Mouse (Mus musculus): Measurements from ENCODE around the gene Ppcdc.
"Not testable (repeated sequence)": the region's sequence is repeated elsewhere in the genome, so short reads cannot be mapped to it uniquely, and the experiment has no call there.

Ppcdc gene

DNA sequence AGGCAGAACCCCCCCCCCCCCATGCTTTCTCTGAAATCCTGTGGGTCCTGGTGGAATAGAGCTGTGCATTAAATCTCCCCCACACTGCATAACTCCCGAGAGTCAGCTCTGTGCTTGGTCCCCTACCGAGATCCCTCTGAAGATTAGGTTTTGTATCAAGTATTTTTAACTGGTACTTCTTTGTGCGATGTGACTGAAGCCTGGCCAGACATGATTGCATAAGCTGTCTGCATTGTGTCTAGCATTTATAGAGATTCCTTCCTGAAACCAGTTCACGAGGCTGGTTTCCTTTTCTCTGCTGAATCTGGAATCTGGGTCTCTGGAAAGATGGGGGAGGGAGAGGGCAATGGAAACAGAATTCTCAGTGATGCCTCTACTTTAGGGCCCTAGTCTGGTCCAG is 11.5 kb downstream of the Ppcdc start:
- DNase-seq (ENCODE audit: low spot score): peak; percentile 53

DNA sequence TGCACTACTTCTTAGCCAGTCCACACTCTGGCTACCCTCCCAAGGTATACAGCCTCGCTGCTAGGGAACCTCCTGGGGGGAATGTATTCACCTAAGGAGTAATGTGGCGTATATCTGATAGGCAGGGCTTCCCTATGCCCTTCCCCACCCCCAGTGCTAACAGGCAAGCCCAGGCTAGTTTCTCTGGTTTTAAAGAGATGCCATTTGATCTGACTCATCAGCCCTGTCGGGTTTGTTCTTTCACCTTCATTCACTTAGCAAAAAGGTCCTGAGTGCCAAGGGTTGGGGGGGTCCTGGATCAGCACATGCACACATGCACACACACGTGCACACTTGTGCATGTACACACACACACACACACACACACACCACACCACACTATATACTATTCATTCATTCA is 12.0 kb downstream of the Ppcdc start:
- no peak for DNase-seq (ENCODE audit: low spot score)

DNA sequence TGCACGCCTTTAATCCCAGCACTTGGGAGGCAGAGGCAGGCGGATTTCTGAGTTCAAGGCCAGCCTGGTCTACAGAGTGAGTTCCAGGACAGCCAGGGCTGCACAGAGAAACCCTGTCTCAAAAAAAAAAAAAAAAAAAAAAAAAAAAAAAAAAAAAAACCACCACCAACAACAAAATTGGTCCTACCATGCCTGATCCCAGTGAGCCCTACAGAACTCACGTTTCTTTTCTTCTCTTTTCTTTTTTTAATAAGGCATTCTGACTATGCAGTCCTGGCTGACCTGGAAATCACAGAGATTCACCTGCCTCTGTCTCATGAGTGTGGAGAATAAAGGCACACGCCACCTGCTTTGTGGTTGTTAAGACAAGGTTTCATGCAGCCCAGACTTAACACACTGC is 12.8 kb downstream of the Ppcdc start:
- not testable (repeated sequence) for DNase-seq (ENCODE audit: low spot score)

DNA sequence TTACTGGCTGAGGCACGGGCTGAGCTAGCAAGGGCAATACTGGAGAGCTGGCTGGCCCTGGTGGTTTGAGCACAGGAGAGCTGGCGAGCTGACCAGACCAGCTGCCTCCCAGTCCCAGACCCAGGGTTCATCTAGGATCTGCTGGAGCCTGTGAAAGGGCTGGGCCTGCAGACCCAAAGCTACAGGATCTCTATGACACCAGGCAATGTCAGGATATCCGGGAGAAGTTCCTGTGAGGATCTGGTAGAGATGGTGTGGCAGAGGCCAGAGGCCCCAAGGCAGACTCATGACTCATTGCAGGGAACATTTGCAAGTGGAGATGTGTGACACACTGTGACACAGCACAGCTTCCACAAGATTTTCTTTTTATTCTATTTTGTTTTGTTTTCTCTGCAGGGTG is 14.8 kb downstream of the Ppcdc start:
- DNase-seq (ENCODE audit: low spot score): no peak

DNA sequence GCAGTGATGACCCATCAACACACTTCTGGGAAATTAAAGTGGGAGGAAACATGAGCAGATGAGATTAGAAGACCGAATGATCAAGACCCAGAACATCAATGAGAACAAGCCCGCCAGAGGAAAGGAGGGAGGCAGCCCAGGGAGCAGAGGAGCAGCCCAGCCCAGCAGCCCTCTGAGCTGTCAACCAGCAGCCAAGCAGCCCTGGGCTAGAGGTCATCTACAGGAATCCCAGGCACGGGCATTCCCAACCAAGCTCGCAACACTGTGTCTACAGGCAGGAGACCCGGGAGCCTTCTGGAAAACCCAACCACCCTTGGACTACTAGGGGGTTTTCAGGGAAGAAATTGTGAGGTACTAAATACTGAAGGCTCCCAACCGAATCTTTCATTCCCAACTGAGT is 15.9 kb downstream of the Ppcdc start:
- no peak for DNase-seq (ENCODE audit: low spot score)

DNA sequence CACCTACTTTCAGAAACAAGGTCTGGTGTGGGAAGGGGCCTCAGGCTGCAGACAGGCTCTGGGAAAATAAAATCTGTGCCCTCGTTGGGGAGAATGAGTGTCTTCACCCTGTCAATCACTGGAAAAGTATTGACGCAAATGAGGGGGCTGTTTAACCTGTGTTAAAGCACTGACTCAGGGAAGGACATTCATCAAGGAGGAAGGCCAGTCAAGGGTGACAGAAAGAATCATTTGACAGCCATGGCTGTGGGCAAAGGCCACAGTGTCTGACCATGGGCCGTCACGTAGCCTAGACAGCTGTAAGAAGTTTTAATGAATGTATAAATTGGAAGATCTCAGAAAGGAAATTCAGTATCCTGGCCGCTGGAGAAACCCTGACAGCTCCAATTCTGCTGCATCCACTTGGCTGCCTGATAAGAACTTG is 18.2 kb downstream of the Ppcdc start:
- no peak for DNase-seq (ENCODE audit: low spot score)

DNA sequence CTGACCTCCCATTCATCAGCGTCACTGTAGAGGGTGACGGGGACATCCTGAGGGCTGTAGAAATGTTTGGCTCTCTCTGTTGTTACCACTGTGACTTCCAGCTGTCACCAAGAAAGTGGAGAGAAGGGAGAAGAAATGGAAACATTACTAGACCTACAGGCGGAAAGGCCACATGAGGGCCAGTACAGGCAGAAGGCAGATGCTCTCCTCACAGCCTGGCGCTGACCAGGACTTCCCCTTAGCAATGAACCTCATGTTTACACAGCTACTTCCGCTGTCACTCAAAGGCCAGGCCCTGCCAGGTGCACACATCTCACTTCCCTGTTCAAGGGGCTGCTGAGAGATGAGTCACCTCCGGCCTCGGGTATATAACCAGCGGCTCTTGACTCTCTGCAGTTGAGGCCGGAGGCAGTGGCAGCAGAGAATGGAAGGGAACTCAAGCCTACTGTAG is 18.8 kb downstream of the Ppcdc start:
- DNase-seq (ENCODE audit: low spot score): peak; percentile 46

DNA sequence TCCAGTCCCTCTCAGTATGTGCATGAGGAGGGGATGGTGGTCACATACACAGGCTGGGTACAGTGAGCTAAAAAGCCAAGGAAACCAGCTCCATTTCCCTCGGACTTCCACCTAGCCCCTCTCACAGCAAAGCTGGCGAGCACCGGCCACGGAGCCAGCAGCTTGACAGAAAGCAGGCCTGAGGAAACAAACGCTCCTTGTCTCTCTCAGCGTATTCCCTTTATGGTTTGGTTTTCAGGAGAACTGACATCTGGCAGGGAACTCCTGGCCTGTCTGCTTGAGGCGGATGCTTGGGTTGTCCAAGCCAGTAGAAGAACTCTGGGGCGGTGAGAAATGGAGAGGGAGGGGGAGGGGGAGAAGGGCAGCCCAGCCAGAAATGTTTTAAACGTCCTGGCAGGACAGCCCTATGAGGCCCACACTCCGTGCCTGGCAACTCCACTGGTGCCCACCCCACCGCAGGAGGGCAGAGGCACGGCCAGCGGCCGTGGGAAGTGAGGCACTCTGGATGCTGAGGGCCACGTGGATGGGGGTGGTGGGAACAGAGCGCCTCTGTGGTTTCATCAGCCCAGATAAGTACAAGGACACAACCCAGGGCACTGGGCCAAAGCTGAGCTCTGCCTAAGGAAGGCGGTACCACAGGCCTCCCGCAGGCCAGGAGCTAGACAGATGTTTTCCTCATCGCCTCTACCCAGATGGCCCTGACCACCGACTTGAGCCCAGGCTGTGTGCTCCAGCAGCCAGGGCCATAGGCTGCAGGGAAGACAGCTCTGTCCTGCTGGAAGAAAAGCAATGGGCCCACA is 19.4 kb downstream of the Ppcdc start:
- peak; percentile 81 for DNase-seq (ENCODE audit: low spot score)

DNA sequence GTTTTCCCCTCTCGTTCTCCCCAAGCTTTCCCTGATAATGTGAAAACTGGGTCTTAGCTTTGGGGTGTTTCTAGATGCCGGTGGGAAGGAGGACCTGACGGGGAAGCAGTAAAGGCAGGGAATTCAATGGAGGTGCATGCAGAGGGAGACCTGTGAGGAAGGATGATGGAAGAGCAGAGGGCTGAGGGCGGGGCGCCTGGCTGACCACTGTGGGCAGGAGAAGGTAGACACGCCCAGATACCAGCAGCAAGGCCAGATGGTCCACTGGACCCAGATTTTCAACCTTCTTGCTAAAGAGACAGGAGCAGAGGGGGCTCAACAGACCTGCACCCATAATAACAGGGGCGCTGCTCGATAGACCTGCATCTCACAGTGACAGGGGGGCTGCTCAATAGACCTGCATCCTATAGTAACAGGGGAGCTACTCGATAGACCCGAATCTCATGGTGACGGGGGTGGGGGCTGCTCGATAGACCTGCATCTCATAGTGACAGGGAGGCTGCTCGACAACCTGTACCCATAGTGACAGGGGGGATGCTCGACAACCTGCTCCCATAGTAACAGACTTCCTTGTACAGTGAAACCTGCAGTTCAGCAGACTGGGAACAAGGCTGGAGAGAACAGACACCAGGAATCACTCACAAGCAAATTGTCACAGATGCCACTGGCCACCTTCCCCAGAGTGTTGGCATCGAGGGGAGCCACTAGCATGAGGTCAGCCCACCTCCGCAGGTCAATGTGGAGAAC is 20.2 kb downstream of the Ppcdc start:
- no peak for DNase-seq (ENCODE audit: low spot score)

DNA sequence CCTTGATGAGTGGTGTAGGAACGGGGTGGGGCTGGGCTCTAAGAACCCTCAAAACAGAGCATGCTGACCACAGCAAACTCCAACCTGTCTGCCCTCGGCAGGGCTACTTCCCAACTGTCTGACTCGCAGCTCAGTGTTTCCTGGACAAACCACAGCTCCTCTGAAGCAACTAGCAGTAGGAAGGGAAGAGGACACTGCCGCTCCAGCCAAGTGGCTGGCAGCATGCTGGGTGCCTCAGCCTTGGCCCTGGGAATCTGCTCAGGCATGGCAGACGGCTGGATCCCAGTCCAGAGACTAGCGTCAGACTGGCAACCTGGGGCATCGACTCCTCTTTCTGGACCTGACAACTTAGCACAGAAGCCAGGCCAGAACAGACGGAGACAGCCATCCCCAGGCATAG is 22.6 kb downstream of the Ppcdc start:
- no peak for DNase-seq (ENCODE audit: low spot score)

DNA sequence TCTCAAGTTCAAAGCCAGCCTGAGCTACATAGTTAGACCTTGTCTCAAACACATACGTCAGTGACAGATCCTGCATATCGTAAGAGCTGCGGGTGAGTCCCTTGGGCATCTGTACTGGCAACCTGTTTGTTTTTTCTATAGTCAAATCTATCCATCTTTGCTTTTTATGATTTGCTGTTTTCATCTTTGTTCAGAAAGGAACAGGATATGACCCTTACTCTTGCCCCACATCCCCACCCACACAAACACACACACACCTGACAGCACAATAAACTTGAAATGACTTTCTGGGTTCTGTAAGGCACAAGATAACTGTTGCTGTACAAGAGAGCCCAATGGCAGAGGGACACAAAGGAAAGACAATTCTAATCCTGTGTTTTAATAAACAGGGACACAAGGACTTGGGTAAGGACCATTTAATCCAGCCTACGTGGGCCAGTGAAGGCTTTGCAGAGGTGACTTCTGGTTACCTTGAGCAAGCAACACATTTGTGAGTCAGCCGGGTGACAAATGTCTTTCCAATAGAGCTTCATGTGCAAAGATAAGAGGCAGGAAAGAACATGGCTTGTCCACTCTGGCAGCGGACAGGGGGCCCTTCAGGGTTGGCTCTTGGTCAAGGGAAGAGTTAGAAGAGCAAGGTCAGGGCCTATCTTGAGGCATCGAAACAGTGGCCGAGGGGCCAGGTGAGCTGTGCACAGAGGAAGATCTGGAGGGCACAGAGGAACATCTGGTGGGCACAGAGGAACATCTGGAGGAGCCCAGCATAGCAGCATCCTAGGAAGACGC is 32.6 kb downstream of the Ppcdc start:
- no peak for DNase-seq (ENCODE audit: low spot score)

DNA sequence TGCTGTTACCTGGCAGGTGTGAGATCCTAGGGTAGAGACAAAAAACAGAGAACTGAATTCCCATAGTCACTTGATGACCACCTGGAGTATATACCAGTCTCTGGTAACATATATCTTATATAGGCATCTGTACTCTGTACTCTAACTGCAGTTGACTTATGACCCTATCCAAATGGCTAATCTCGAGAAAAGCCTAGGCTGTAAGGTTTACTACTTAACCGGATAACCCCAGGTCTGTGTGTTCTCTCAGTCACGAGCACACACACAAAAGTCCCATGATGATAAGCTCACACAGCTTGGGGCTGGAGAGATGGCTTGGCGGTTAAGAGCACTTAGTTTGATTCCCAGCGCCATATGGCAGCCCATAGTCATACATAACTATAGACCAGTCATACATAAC is 33.5 kb downstream of the Ppcdc start:
- no peak for DNase-seq (ENCODE audit: low spot score)

DNA sequence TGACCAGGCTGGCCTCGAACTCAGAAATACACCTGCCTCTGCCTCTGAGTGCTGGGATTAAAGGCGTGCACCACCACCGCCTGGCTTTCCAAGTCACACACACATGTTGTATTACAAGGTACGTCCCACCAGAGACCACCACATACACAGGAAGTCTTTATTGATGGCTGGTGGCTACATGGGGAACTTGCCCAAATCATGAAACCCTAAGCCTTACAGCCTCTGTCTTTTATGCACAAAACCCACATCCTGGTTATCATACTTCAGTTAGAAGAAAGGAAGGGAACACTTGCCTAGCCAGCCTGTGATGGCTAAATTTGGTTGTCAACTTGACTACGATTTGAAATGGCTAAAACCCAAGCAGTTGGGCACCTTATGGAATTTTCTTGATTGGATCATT is 35.9 kb downstream of the Ppcdc start:
- DNase-seq (ENCODE audit: low spot score): no peak

DNA sequence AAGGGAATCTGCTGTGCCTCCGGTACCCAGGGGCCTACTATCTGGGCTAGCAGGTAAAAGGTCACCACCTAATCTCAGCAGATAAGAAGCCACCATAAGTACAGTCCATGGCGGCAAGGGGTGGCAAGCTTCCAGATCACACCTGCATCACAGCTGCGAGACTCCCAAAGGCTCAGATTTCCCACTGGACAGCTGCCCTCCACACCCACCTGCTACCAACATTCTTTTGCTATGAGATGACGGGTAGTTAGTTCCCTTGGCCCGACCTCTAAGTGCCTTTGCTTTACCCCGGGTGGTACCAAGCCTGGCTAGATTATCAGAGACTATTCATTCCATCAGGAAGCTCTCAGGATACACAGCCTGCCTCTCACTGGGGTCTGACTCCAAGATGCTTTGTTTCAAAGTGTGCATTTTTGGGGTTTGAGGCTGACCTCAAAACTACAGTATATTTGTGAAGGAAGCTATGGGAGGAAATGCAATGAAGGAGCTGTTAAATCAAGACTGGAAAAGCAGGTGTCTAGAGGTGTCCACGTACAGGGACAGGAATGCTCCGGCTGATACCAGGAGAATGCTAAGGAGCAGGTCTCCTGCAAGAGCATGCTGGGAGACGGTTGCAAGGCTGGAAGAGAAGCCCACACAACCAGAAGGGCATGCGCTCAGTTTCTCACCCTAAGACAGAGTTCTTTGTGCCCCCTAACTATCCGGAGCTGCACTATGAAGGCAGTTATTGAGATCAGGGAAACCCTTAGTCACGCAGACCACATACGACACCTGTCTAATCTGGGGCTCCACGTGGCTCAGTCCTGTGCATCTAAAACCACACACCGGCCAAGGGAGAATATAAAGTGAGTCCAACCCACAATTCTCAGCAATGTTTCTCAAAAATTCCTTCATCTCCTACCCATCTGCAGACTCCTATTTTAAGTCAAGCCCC is 37.3 kb downstream of the Ppcdc start:
- DNase-seq (ENCODE audit: low spot score): no peak

DNA sequence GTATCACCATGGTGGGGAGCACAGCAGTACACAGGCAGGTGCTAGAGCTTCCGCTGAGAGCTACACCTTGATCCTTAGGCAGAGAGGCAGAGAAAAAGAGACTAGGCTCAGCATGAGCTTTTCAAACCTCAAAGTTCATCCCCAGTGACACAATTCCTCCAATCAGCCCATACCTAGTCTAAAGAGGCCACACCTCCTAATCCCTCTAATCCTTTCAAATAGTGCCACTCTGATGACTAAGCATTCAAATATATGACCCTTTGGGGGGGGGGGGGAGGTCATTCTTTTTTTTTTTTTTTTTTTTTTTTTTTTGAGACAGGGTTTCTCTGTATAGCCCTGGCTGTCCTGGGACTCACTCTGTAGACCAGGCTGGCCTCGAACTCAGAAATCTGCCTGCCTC is 41.2 kb downstream of the Ppcdc start:
- DNase-seq (ENCODE audit: low spot score): no peak

DNA sequence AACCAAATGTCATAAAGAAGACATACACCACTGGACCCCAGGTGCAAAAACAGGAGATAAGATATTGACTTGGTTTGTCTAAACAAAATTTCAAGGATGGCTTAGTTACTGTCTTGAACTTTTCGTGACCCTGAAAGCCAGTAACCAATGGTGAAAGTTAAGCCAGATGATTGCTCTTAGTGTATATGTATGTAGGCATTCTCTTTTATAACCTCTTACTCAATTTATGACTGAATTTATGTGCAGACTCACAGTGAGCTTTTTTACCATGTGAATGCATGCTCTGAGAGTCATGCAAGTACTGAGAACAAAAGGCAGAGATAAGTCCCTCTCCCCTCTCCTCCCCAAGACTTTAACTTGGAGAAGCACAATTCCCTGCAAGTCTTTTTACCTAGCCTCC is 47.0 kb downstream of the Ppcdc start:
- no peak for DNase-seq (ENCODE audit: low spot score)

DNA sequence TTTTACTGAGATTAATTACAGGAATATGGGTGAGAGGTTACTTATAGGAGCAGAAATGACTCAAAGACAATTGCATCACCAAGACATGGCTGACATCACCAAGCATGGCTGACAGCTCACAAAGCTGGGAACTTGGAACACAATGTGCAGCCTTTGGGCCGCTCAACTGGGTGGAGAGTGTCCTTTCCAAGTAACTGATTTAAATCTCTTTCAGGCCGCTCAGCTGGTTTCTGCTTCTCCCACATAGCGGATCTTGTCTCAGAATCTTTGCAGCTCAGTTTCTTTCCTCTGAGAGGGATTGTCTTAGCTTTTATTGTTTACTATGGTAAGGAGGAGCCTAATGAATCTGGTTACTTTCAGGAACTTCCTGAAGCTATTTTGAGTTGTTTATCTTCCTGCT is 49.1 kb downstream of the Ppcdc start:
- DNase-seq (ENCODE audit: low spot score): no peak

DNA sequence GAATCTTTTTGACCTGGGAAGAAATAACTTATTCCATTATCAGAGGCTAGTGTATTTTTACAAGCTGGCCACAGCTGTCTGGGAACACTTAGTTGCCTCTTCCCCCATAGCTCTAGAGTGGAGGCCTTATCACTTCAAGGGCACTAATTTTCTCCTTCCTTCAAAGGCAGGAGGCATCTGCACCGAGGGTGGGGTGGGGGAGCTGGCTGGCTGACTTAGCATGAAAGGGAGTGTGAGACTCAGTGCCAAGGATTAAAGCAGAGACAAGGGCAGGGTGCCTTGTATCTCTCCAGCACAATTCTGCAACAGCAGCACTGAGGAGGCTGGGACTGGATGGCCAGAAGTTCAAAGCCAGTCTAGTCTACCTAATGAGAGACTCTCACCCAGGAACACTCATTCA is 50.8 kb downstream of the Ppcdc start:
- no peak for DNase-seq (ENCODE audit: low spot score)

DNA sequence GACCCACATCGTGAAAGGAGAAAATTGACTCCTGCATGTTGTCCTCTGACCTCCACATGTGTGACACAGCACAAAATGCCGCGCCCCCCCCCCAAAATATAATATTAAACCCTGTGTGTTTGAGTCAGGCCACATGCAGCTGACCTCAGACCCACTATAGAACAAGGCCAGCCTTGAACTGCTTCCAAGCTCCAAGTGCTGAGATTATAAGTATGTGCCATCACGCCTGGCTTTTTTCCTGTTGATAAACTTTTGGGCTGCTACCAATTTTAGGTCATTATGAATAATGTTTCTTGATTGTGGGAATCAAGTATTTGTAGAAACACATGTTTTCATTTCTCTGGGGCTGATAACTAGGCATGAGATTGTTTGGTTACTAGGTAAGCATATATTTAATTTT is 53.0 kb downstream of the Ppcdc start:
- DNase-seq (ENCODE audit: low spot score): no peak

DNA sequence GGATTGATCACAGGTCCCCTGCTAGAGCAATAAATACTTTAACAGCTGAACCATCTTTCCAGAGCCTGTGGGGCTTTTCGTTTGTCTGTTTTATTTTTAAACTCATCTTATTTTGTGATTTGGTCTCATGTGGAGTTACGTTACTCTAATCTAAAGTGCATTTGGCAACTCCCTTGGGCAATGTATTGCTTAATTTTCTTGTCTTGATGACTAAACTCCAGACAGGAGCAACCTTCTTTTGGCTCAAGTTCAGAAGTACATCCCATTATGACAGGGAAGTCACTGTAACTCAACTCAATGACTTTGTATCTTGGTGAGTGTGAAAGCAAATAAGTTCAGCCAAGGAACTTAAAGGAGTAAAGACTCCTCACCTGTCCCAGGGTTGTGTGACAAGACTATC is 55.3 kb downstream of the Ppcdc start:
- no peak for DNase-seq (ENCODE audit: low spot score)

DNA sequence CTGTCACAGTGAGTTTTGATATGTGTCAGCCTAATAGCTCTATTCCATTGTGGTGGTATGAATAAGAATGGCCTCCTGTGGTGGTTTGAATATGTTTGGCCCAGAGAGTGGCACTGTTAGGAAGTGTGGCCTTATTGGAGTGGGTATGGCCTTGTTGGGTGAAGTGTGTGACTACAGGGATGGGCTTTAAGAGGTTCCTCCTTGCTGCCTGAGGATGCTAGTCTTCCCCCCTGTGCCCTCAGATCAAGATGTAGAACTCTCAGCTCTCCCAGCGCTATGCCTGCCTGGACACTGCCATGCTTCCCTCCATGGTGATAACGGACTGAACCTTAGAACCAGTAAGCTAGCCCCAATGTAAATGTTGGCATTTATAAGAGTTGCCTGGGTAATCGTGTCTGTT is 78.9 kb downstream of the Ppcdc start:
- DNase-seq (ENCODE audit: low spot score): no peak
